Mouse (Mus musculus) hindbrain, embryonic 15.5 days (tissue): ENCODE data around the gene Agpat1. TPM values are rescaled to one million over a fixed set of nuclear protein-coding genes. Genes with fewer than 3 reads are reported as not detected.

Source experiments
- ATAC-seq: fragments of 200-750 bp; cut with Nextera tagmentation; 2 replicates; pipeline ENCODE4 v1.8.0; 2017; ENCODE audit warnings: low read depth, moderate number of reproducible peaks, moderate TSS enrichment; ENCODE audit not compliant: low FRiP score
- H3K27ac ChIP-seq: fragments of 300-500 bp; sonication (generic); replicated peaks from 2 replicates; pipeline ENCODE4 v1.5.1; 2015; ENCODE audit warnings: mild to moderate bottlenecking, inconsistent platforms
- H3K27me3 ChIP-seq: fragments of 300-500 bp; sonication (generic); 2 replicates; pipeline ENCODE4 v1.6.1; 2015; ENCODE audit warnings: control low read depth, inconsistent platforms
- H3K36me3 ChIP-seq: fragments of 300-500 bp; sonication (generic); 2 replicates; pipeline ENCODE4 v1.6.1; 2015; ENCODE audit warnings: control low read depth, inconsistent platforms
- H3K4me1 ChIP-seq: fragments of 300-500 bp; sonication (generic); replicated peaks from 2 replicates; pipeline ENCODE4 v1.6.1; 2015; ENCODE audit warnings: control low read depth, inconsistent platforms
- H3K4me2 ChIP-seq: fragments of 300-500 bp; sonication (generic); 2 replicates; pipeline ENCODE4 v1.6.1; 2015; ENCODE audit warnings: moderate library complexity, mild to moderate bottlenecking, inconsistent platforms
- H3K4me3 ChIP-seq: fragments of 300-500 bp; sonication (generic); 2 replicates; pipeline ENCODE4 v1.5.1; 2015; ENCODE audit warnings: mild to moderate bottlenecking, inconsistent platforms
- H3K9ac ChIP-seq: fragments of 300-500 bp; sonication (generic); 2 replicates; pipeline ENCODE4 v1.6.1; 2015; ENCODE audit warnings: inconsistent platforms
- H3K9me3 ChIP-seq: fragments of 300-500 bp; sonication (generic); 2 replicates; pipeline ENCODE4 v1.6.1; 2016; ENCODE audit warnings: control low read depth, inconsistent platforms
- WGBS: fragments of 180-500 bp; shearing (Covaris S2); methylation state at CpG from one replicate; pipeline ENCODE4 v1.1.7; 2015; 5-methylcytosine and 5-hydroxymethylcytosine counted together
- polyA plus RNA-seq: library from polyadenylated mRNA; unstranded; fragments of >200 nt; fragmentation: Nextera tagmentation; extraction: Ambion mirVana; gene quantifications from 2 replicates; pipeline ENCODE4 v1.2.1, GENCODE M21; 2015

The Agpat1 gene
- polyA plus RNA-seq, 1 experiment from 2014 or later, result 142 TPM

GRCm38 (mm10) chr17:34587423-34587811 lies 16.6 kb upstream of the Agpat1 start:
- Histone ChIP-seq H3K9me3 (no peaks in the 10 kb centered on the region), H3K9ac (peak overlapping the region; percentile 97), H3K4me3 (peak overlapping the region; percentile 65), H3K27ac (peak overlapping the region; percentile 99), H3K4me2 (peak overlapping the region; percentile 86), H3K4me1 (peaks cover 47% of the 10 kb centered on the region), H3K36me3 (no peaks in the 10 kb centered on the region), H3K27me3 (no peaks in the 10 kb centered on the region)
- WGBS, result under 1% methylated on average over 48 of the region's 50 CpGs
- peak; percentile 83 for ATAC-seq

GRCm38 (mm10) chr17:34587814-34588213 lies 16.2 kb upstream of the Agpat1 start:
- H3K27me3 ChIP-seq, result no peaks in the 10 kb centered on the region
- ATAC-seq, result no peak
- H3K9me3 ChIP-seq, result no peaks in the 10 kb centered on the region
- no peaks in the 10 kb centered on the region for H3K36me3 ChIP-seq
- H3K9ac ChIP-seq, result peak overlapping the region; percentile 97
- peaks cover 51% of the 10 kb centered on the region for H3K4me1 ChIP-seq
- H3K4me2 ChIP-seq, result peak overlapping the region; percentile 86
- peak overlapping the region; percentile 65 for H3K4me3 ChIP-seq
- H3K27ac ChIP-seq, result peak overlapping the region; percentile 99
- 4% methylated on average over 19 of the region's 19 CpGs for WGBS

GRCm38 (mm10) chr17:34588767-34589166 lies 15.3 kb upstream of the Agpat1 start:
- no peak for ATAC-seq

GRCm38 (mm10) chr17:34589206-34589605 lies 14.9 kb upstream of the Agpat1 start:
- H3K9me3 ChIP-seq, result no peaks in the 10 kb centered on the region
- H3K4me3 ChIP-seq, result no peak overlapping the region
- WGBS, result 48% methylated on average over 7 of the region's 7 CpGs
- H3K4me2 ChIP-seq, result no peak overlapping the region
- H3K36me3 ChIP-seq, result no peaks in the 10 kb centered on the region
- H3K27ac ChIP-seq, result no peak overlapping the region
- H3K4me1 ChIP-seq, result peaks cover 65% of the 10 kb centered on the region
- no peak for ATAC-seq
- no peak overlapping the region for H3K9ac ChIP-seq
- no peaks in the 10 kb centered on the region for H3K27me3 ChIP-seq

More at GRCm38 (mm10) chr17:34588767-34589166, 15.3 kb upstream of the Agpat1 start:
- no peak overlapping the region for H3K4me2 ChIP-seq
- peaks cover 61% of the 10 kb centered on the region for H3K4me1 ChIP-seq
- H3K36me3 ChIP-seq, result no peaks in the 10 kb centered on the region
- H3K4me3 ChIP-seq, result peak overlapping the region; percentile 65; the same call in 1 of the 2 replicates
- 76% methylated on average over 3 of the region's 3 CpGs for WGBS
- H3K27me3 ChIP-seq, result no peaks in the 10 kb centered on the region
- no peaks in the 10 kb centered on the region for H3K9me3 ChIP-seq
- H3K27ac ChIP-seq, result no peak overlapping the region
- peak overlapping the region; percentile 14; the same call in 1 of the 2 replicates for H3K9ac ChIP-seq

GRCm38 (mm10) chr17:34589681-34590101 lies 14.4 kb upstream of the Agpat1 start, which contains the start of gene Gpsm3:
Gene Gpsm3, plus strand, starts transcription at chr17:34589806.
- H3K27ac ChIP-seq, result peak within 1 kb of the TSS; percentile 10; the same call in 1 of the 2 replicates
- peak within 1 kb of the TSS; percentile 14; the same call in 1 of the 2 replicates for H3K9ac ChIP-seq
- peaks cover 4% of the 10 kb centered on the region; the same call in 1 of the 2 replicates for H3K36me3 ChIP-seq
- no peaks in the 10 kb centered on the region for H3K27me3 ChIP-seq
- ATAC-seq, result no peak
- H3K4me2 ChIP-seq, result peak within 1 kb of the TSS; percentile 89
- H3K4me1 ChIP-seq, result peaks cover 70% of the 10 kb centered on the region
- peak within 1 kb of the TSS; percentile 65; the same call in 1 of the 2 replicates for H3K4me3 ChIP-seq
- WGBS, result 34% methylated on average over 7 of the region's 7 CpGs
- no peaks in the 10 kb centered on the region for H3K9me3 ChIP-seq

GRCm38 (mm10) chr17:34590154-34590987 lies 13.7 kb upstream of the Agpat1 start:
- ATAC-seq, result no peak
- 65% methylated on average over 15 of the region's 15 CpGs for WGBS
- Histone ChIP-seq H3K4me3 (no peak overlapping the region), H3K4me1 (peaks cover 77% of the 10 kb centered on the region), H3K36me3 (peaks cover 9% of the 10 kb centered on the region; the same call in 1 of the 2 replicates), H3K4me2 (peak overlapping the region; percentile 89), H3K9ac (no peak overlapping the region), H3K27ac (peak overlapping the region; percentile 98; the same call in 1 of the 2 replicates), H3K9me3 (no peaks in the 10 kb centered on the region), H3K27me3 (no peaks in the 10 kb centered on the region)

- H3K9ac ChIP-seq, result peak within 1 kb of the TSS; percentile 95
- ATAC-seq, result no peak
- H3K27ac ChIP-seq, result peak within 1 kb of the TSS; percentile 98
- H3K27me3 ChIP-seq, result no peaks in the 10 kb centered on the region
- H3K4me2 ChIP-seq, result peak within 1 kb of the TSS; percentile 89
- no peaks in the 10 kb centered on the region for H3K9me3 ChIP-seq
- H3K4me3 ChIP-seq, result peak within 1 kb of the TSS; percentile 85
- WGBS, result 1% methylated on average over 21 of the region's 21 CpGs
- H3K4me1 ChIP-seq, result peaks cover 72% of the 10 kb centered on the region
- peaks cover 17% of the 10 kb centered on the region for H3K36me3 ChIP-seq
Observed at GRCm38 (mm10) chr17:34591029-34591993, 12.8 kb upstream of the Agpat1 start, which contains the start of gene Pbx2. Gene Pbx2, plus strand, starts transcription at chr17:34591266.

GRCm38 (mm10) chr17:34591994-34592375 lies 12.1 kb upstream of the Agpat1 start:
- under 1% methylated on average over 27 of the region's 35 CpGs for WGBS

GRCm38 (mm10) chr17:34592581-34593549 lies 11.2 kb upstream of the Agpat1 start:
- Histone ChIP-seq H3K27ac (peak overlapping the region; percentile 98), H3K9ac (peak overlapping the region; percentile 95), H3K36me3 (peaks cover 17% of the 10 kb centered on the region), H3K4me1 (peaks cover 67% of the 10 kb centered on the region), H3K4me3 (peak overlapping the region; percentile 85), H3K27me3 (no peaks in the 10 kb centered on the region), H3K9me3 (no peaks in the 10 kb centered on the region), H3K4me2 (peak overlapping the region; percentile 89)
- peak; percentile 20; the same call in 1 of the 2 replicates for ATAC-seq
- WGBS, result 2% methylated on average over 25 of the region's 32 CpGs

More at GRCm38 (mm10) chr17:34591994-34592375, 12.1 kb upstream of the Agpat1 start:
- ATAC-seq, result peak; percentile 29
- Histone ChIP-seq H3K27ac (peak overlapping the region; percentile 98), H3K4me3 (peak overlapping the region; percentile 85), H3K9ac (peak overlapping the region; percentile 95), H3K4me2 (peak overlapping the region; percentile 89), H3K9me3 (no peaks in the 10 kb centered on the region), H3K27me3 (no peaks in the 10 kb centered on the region), H3K4me1 (peaks cover 69% of the 10 kb centered on the region), H3K36me3 (peaks cover 17% of the 10 kb centered on the region)

GRCm38 (mm10) chr17:34593752-34594525 lies 10.1 kb upstream of the Agpat1 start:
- H3K4me1 ChIP-seq, result peaks cover 57% of the 10 kb centered on the region
- peak overlapping the region; percentile 85 for H3K4me3 ChIP-seq
- H3K36me3 ChIP-seq, result peaks cover 17% of the 10 kb centered on the region
- H3K4me2 ChIP-seq, result peak overlapping the region; percentile 89
- peak overlapping the region; percentile 98 for H3K27ac ChIP-seq
- H3K9me3 ChIP-seq, result no peaks in the 10 kb centered on the region
- H3K9ac ChIP-seq, result peak overlapping the region; percentile 95
- no peak for ATAC-seq
- H3K27me3 ChIP-seq, result no peaks in the 10 kb centered on the region
- WGBS, result 47% methylated on average over 34 of the region's 34 CpGs
